Mouse (Mus musculus): ENCODE measurements around the gene Chmp1a.
"Not testable (repeated sequence)": the region's sequence is repeated elsewhere in the genome, so short reads cannot be mapped to it uniquely, and the experiment has no call there.

Gene Chmp1a

GRCm38 (mm10) chr8:123212321-123213117, at the start of gene Chmp1a, which contains the start of gene Spata33:
Gene Chmp1a (minus strand): TSS chr8:123212763.
Gene Spata33 (plus strand): TSS chr8:123212832.
- DNase-seq (ENCODE audit: low read depth in 1 of 2, low spot score in 2 of 2): peak; percentile 65 to 75

- not testable (repeated sequence) for DNase-seq (ENCODE audit: low read depth in 1 of 2, low spot score in 2 of 2)
These were observed 45.0 kb upstream of the Chmp1a start for GRCm38 (mm10) chr8:123257593-123257992.

- DNase-seq (ENCODE audit: low read depth in 1 of 2, low spot score in 2 of 2): no peak
These were observed 44.6 kb upstream of the Chmp1a start for GRCm38 (mm10) chr8:123257114-123257513.

- no peak for DNase-seq (ENCODE audit: low read depth in 1 of 2, low spot score in 2 of 2)
These were observed 42.6 kb upstream of the Chmp1a start for GRCm38 (mm10) chr8:123255170-123255569.

- DNase-seq (ENCODE audit: low read depth in 1 of 2, low spot score in 2 of 2): peak in 1 of 2 experiments; percentile 66
These were observed 41.7 kb upstream of the Chmp1a start, which contains the start of the genes Zfp276 and Vps9d1 for GRCm38 (mm10) chr8:123254099-123254885. Gene Zfp276 (plus strand): TSS chr8:123254195. Gene Vps9d1 (minus strand): TSS chr8:123254348.

- no peak for DNase-seq (ENCODE audit: low read depth in 1 of 2, low spot score in 2 of 2)
These were observed 41.0 kb upstream of the Chmp1a start for GRCm38 (mm10) chr8:123253451-123254098.

- DNase-seq (ENCODE audit: low read depth in 1 of 2, low spot score in 2 of 2): no peak
These were observed 40.4 kb upstream of the Chmp1a start for GRCm38 (mm10) chr8:123252925-123253324.

- no peak for DNase-seq (ENCODE audit: low read depth in 1 of 2, low spot score in 2 of 2)
These were observed 38.4 kb upstream of the Chmp1a start for GRCm38 (mm10) chr8:123250940-123251339.

GRCm38 (mm10) chr8:123248596-123248995, 36.0 kb upstream of the Chmp1a start:
- peak; percentile 17 to 48 for DNase-seq (ENCODE audit: low read depth in 1 of 2, low spot score in 2 of 2)

GRCm38 (mm10) chr8:123247748-123248147, 35.2 kb upstream of the Chmp1a start:
- DNase-seq (ENCODE audit: low read depth in 1 of 2, low spot score in 2 of 2): no peak

- no peak for DNase-seq (ENCODE audit: low read depth in 1 of 2, low spot score in 2 of 2)
These were observed 33.0 kb upstream of the Chmp1a start for GRCm38 (mm10) chr8:123245543-123245942.

- DNase-seq (ENCODE audit: low read depth in 1 of 2, low spot score in 2 of 2): no peak
These were observed 31.8 kb upstream of the Chmp1a start for GRCm38 (mm10) chr8:123244382-123244781.

- DNase-seq (ENCODE audit: low read depth in 1 of 2, low spot score in 2 of 2): no peak
These were observed 30.5 kb upstream of the Chmp1a start for GRCm38 (mm10) chr8:123243053-123243452.

- no peak for DNase-seq (ENCODE audit: low read depth in 1 of 2, low spot score in 2 of 2)
These were observed 29.8 kb upstream of the Chmp1a start for GRCm38 (mm10) chr8:123242107-123242923.

- no peak for DNase-seq (ENCODE audit: low read depth in 1 of 2, low spot score in 2 of 2)
These were observed 26.8 kb upstream of the Chmp1a start for GRCm38 (mm10) chr8:123239398-123239797.

GRCm38 (mm10) chr8:123235520-123236497, 23.2 kb upstream of the Chmp1a start, which contains the start of gene Spata2l:
Gene Spata2l (minus strand): TSS chr8:123236233.
- peak; percentile 14 to 60 for DNase-seq (ENCODE audit: low read depth in 1 of 2, low spot score in 2 of 2)

GRCm38 (mm10) chr8:123234918-123235519, 22.5 kb upstream of the Chmp1a start:
- no peak for DNase-seq (ENCODE audit: low read depth in 1 of 2, low spot score in 2 of 2)

GRCm38 (mm10) chr8:123233760-123234159, 21.2 kb upstream of the Chmp1a start:
- DNase-seq (ENCODE audit: low read depth in 1 of 2, low spot score in 2 of 2): no peak

- no peak for DNase-seq (ENCODE audit: low read depth in 1 of 2, low spot score in 2 of 2)
These were observed 20.7 kb upstream of the Chmp1a start for GRCm38 (mm10) chr8:123233300-123233699.

Data from monocyte, adult 2 months (primary cell).